Mouse (Mus musculus) liver, embryonic 14.5 days (tissue): ENCODE data around the gene Slc35d3.

Experiments
- CTCF ChIP-seq: IDR thresholded peaks from 2 replicates; pipeline ENCODE4 v1.5.1; 2016; ENCODE audit warnings: antibody characterized with exemption, low read depth, control low read depth
- EP300 ChIP-seq: IDR thresholded peaks from 2 replicates; pipeline ENCODE4 v1.6.1; 2016; ENCODE audit warnings: antibody characterized with exemption, low read depth

DNA sequence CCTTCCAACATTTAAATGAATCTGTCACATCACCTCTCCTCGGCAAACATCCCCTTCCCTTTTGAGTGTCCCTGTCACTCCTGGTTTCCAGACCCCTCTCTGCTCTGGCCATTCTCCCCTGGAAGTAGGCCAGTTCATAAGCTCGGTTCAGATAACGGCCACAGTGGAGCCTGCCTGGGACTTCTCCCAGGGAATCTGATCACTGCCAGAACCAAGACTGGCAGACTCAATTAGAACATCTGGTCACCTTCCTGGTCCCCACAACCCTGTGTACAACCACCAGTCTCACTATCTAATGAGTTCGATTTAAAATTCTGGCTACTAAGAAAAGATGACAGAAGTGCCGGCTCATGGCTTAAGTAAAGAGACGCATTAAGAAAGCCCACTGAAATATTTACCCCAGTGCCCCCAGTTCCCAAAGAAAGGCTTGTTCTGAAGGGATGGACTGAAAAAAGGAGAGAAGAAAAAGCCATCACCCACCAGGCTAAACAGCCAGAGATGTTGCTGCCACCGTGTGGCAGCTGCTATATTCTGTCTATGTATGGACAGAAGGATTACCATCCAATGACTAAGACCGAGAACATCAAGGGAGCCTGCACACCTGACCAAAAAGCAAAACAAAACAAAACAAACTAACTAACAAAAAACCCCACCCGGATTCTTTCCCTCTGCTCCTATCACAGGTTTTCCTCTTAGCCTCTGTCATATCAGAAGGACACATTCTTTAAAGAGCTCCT lies 39.7 kb downstream of the Slc35d3 start:
- peak; percentile 47 for TF ChIP-seq CTCF
- no peak for TF ChIP-seq EP300
